ENCODE assay signal across 9 mouse cellular contexts in genomic region chr9:40858461-40859160, GRCm38 (mm10). TPM values are rescaled to one million over a fixed set of nuclear protein-coding genes. Genes with fewer than 3 reads are reported as not detected.
DNase-seq lines count a peak whose midpoint lies in the region; ATAC-seq and TF ChIP-seq lines count a peak whose summit lies in the region.
"Had no signal": no experiment of that assay in that cellular context is flagged by ENCODE, and none has a peak within 500 bp of the region (broad histone marks: within the 10 kb centered on the region; RNA-seq: fewer than 3 reads in every experiment).

No protein-coding gene starts in this region.

- H3K4me3 ChIP-seq in heart, embryonic 12.5 days = peak overlapping the region; percentile 33
- H3K4me3 ChIP-seq in ES-E14 (ENCODE audit: insufficient read depth in 1 of 2, low read depth in 1 of 2, low read length in 2 of 2, poor library complexity in 1 of 2, severe bottlenecking in 1 of 2) = no peak overlapping the region
- peak overlapping the region; percentile 15 for H3K4me3 ChIP-seq in forebrain, embryonic 14.5 days (ENCODE audit: low read depth, low read length)
- H3K4me3 ChIP-seq in liver, postnatal 0 days (ENCODE audit: low read depth, low read length) = peak overlapping the region; percentile 4; the same call in 1 of the 2 replicates

- H3K4me2 ChIP-seq in heart, embryonic 12.5 days = peak overlapping the region; percentile 62
- peak overlapping the region; percentile 44 for H3K4me2 ChIP-seq in forebrain, embryonic 14.5 days (ENCODE audit: low read length)
- H3K4me2 ChIP-seq in liver, postnatal 0 days (ENCODE audit: low read depth, low read length) = peak overlapping the region; percentile 26

- H3K27ac ChIP-seq in heart, embryonic 12.5 days (ENCODE audit: poor library complexity, severe bottlenecking) = no peak overlapping the region
- no peak overlapping the region for H3K27ac ChIP-seq in ES-E14 (ENCODE audit: insufficient read depth, low read depth, low read length, poor library complexity, severe bottlenecking)
- H3K27ac ChIP-seq in forebrain, embryonic 14.5 days (ENCODE audit: low read depth, low read length) = no peak overlapping the region
- no peak overlapping the region for H3K27ac ChIP-seq in liver, postnatal 0 days (ENCODE audit: low read depth)

- H3K27me3 ChIP-seq in heart, embryonic 12.5 days (replicated peaks) = peaks cover 26% of the 10 kb centered on the region
- H3K27me3 ChIP-seq in forebrain, embryonic 14.5 days (replicated peaks; ENCODE audit: control insufficient read depth, insufficient read depth, low read length) = peaks cover 29% of the 10 kb centered on the region
- peaks cover 20% of the 10 kb centered on the region for H3K27me3 ChIP-seq in liver, postnatal 0 days (ENCODE audit: insufficient read depth, low read length)

- no peak for DNase-seq in heart, adult 8-10 months (ENCODE audit: low spot score)
- no peak for DNase-seq in ES-E14 (ENCODE audit: low read depth, low spot score)
- peak; percentile 78 for DNase-seq in forebrain, embryonic 14.5 days (ENCODE audit: low spot score)
- DNase-seq in liver, postnatal 0 days = no peak
- DNase-seq in thymus, postnatal 4 days = no peak

- H3K36me3 ChIP-seq in heart, embryonic 12.5 days = no peaks in the 10 kb centered on the region
- no peaks in the 10 kb centered on the region for H3K36me3 ChIP-seq in ES-E14 (ENCODE audit: control insufficient read depth, insufficient read depth, low read length, poor library complexity, severe bottlenecking)
- no peaks in the 10 kb centered on the region for H3K36me3 ChIP-seq in forebrain, embryonic 14.5 days (ENCODE audit: control insufficient read depth, insufficient read depth, low read length)
- no peaks in the 10 kb centered on the region for H3K36me3 ChIP-seq in liver, postnatal 0 days (replicated peaks; ENCODE audit: insufficient read depth, low read length)
- H3K36me3 ChIP-seq: G1E had no signal

- TF ChIP-seq EP300 in liver, postnatal 0 days (IDR thresholded peaks at IDR 0.05; ENCODE audit: low read depth) = no peak

- 14% methylated on average over 21 of the region's 21 CpGs for WGBS in heart, embryonic 12.5 days
- WGBS in forebrain, embryonic 14.5 days = 3% methylated on average over 21 of the region's 21 CpGs
- WGBS in liver, postnatal 0 days (ENCODE audit: insufficient replicate concordance) = 14% methylated on average over 21 of the region's 21 CpGs

- H3K9me3 ChIP-seq in heart, embryonic 12.5 days (replicated peaks) = no peaks in the 10 kb centered on the region
- no peaks in the 10 kb centered on the region for H3K9me3 ChIP-seq in ES-E14 (ENCODE audit: control insufficient read depth, insufficient read depth, low read depth, low read length)
- H3K9me3 ChIP-seq in forebrain, embryonic 14.5 days (replicated peaks; ENCODE audit: control insufficient read depth, low read length) = no peaks in the 10 kb centered on the region
- H3K9me3 ChIP-seq in liver, postnatal 0 days (ENCODE audit: low read length) = no peaks in the 10 kb centered on the region
- H3K9me3 ChIP-seq: G1E had no signal

- in situ Hi-C loops in ES-E14 (cut with MboI; ENCODE audit: low sequenced_read_pairs in 2 of 2, unreplicated experiment in 2 of 2) = no loop called here

- H3K4me1 ChIP-seq in heart, embryonic 12.5 days (replicated peaks) = no peaks in the 10 kb centered on the region
- H3K4me1 ChIP-seq in ES-E14 (ENCODE audit: control insufficient read depth in 2 of 2, insufficient read depth in 2 of 2, low read length in 2 of 2, poor library complexity in 1 of 2) = peaks cover 0 to 2% of the 10 kb centered on the region in 2 experiments; a peak in 1 of 4 replicates
- H3K4me1 ChIP-seq in forebrain, embryonic 14.5 days (ENCODE audit: control insufficient read depth, insufficient read depth, low read length) = peaks cover 4% of the 10 kb centered on the region; the same call in 1 of the 2 replicates
- no peaks in the 10 kb centered on the region for H3K4me1 ChIP-seq in liver, postnatal 0 days (ENCODE audit: insufficient read depth)

- ATAC-seq in heart, embryonic 12.5 days (ENCODE audit: insufficient number of reproducible peaks, low FRiP score) = no peak
- peak; percentile 66 for ATAC-seq in forebrain, embryonic 14.5 days
- ATAC-seq in liver, postnatal 0 days = no peak
- ATAC-seq in activated CD4-positive, CD25-positive, alpha-beta regulatory T cell, adult 4 months = no peak
- ATAC-seq in erythroid progenitor cell, adult 5-6 weeks (replicated peaks; ENCODE audit: low FRiP score, poor library complexity, severe bottlenecking) = no peak

- H3K9ac ChIP-seq in heart, embryonic 12.5 days = no peak overlapping the region
- H3K9ac ChIP-seq in ES-E14 (ENCODE audit: insufficient read depth, low read depth, low read length, poor library complexity, severe bottlenecking) = no peak overlapping the region
- no peak overlapping the region for H3K9ac ChIP-seq in forebrain, embryonic 14.5 days (ENCODE audit: low read length)
- no peak overlapping the region for H3K9ac ChIP-seq in liver, postnatal 0 days (replicated peaks)

- TF ChIP-seq CTCF in liver, postnatal 0 days (IDR thresholded peaks at IDR 0.05; ENCODE audit: low read depth) = no peak

TF ChIP-seq in ES-E14, 5 proteins besides CTCF, POLR2A, EP300 and RAD21:
- TF ChIP-seq HCFC1 (IDR thresholded peaks at IDR 0.05; ENCODE audit: borderline replicate concordance, insufficient read depth, low read length) = no peak
- TF ChIP-seq ZC3H11A (IDR thresholded peaks at IDR 0.05; ENCODE audit: borderline replicate concordance, low read depth, low read length) = no peak
- 0 out of 2 replicates have a peak, but pooled peaks have one; percentile 38 for TF ChIP-seq ZNF384 (IDR thresholded peaks at IDR 0.05; ENCODE audit: low read depth, low read length)
- no peak for TF ChIP-seq MAFK (IDR thresholded peaks at IDR 0.05; ENCODE audit: insufficient read depth, low read depth, low read length)
- TF ChIP-seq CHD2 (IDR thresholded peaks at IDR 0.05; ENCODE audit: low read depth, low read length) = no peak
TF ChIP-seq in ES-E14: peak in this region for 1.

RNA-seq across cellular contexts. Expression of gene Bsx, which starts 15.3 kb away (rescaled TPM):
- polyA plus RNA-seq in heart, embryonic 12.5 days (2016; fragmentation: Nextera tagmentation; extraction: Ambion mirVana) = not detected in 2 replicates
- not detected for total RNA-seq in heart, adult 8-10 months (2022)
- total RNA-seq in ES-E14 (2012; rRNA removed) = not detected in 2 replicates
- 1.2 and 1.3 TPM in 2 replicates for polyA plus RNA-seq in forebrain, embryonic 14.5 days (2014; fragmentation: Nextera tagmentation; extraction: Ambion mirVana)
- polyA plus RNA-seq in liver, postnatal 0 days (2015; fragmentation: Nextera tagmentation; extraction: Ambion mirVana) = not detected in 2 replicates
- polyA plus RNA-seq in activated CD4-positive, CD25-positive, alpha-beta regulatory T cell, adult 4 months (2017; shearing (Covaris generic)) = not detected
- total RNA-seq in erythroid progenitor cell, adult 5-6 weeks (2015; ENCODE audit: low replicate concordance) = not detected in 2 replicates
- total RNA-seq in erythroid progenitor cell, adult 5-6 weeks (2017; ENCODE audit: low replicate concordance) = not detected in 2 replicates
- total RNA-seq: G1E had no signal
- polyA plus RNA-seq: G1E had no signal

RNA-seq across cellular contexts. Expression of gene Hspa8, which starts 57.8 kb away (rescaled TPM):
- polyA plus RNA-seq in heart, embryonic 12.5 days (2016; fragmentation: Nextera tagmentation; extraction: Ambion mirVana) = 2,193 and 2,206 TPM in 2 replicates
- 1,000 to 10,000 TPM; 1,176 to 1,889 (median 1,438) TPM for total RNA-seq in heart, adult 8-10 months (2022)
- total RNA-seq in ES-E14 (2012; rRNA removed) = 3,361 and 3,988 TPM in 2 replicates
- polyA plus RNA-seq in forebrain, embryonic 14.5 days (2014; fragmentation: Nextera tagmentation; extraction: Ambion mirVana) = 3,062 and 3,353 TPM in 2 replicates
- polyA plus RNA-seq in liver, postnatal 0 days (2015; fragmentation: Nextera tagmentation; extraction: Ambion mirVana) = 750 and 793 TPM in 2 replicates
- polyA plus RNA-seq in activated CD4-positive, CD25-positive, alpha-beta regulatory T cell, adult 4 months (2017; shearing (Covaris generic)) = 1,000 to 10,000 TPM; 3,239 to 3,330 TPM
- 753 and 884 TPM in 2 replicates for total RNA-seq in erythroid progenitor cell, adult 5-6 weeks (2015; ENCODE audit: low replicate concordance)
- total RNA-seq in erythroid progenitor cell, adult 5-6 weeks (2017; ENCODE audit: low replicate concordance) = 686 and 716 TPM in 2 replicates

Comparison
In these comparisons a context has a peak if more than half of its experiments do, and no peak if none do; other contexts are left out.
1. H3K4me3 ChIP-seq: peak in heart, embryonic 12.5 days (single experiment), forebrain, embryonic 14.5 days (single experiment) and liver, postnatal 0 days (single experiment); none in ES-E14 (0 of 2).
2. Peak in every context shown above with its lines, with median percentiles within 50 percentile points of each other: H3K4me2 ChIP-seq.